Mouse (Mus musculus) kidney, postnatal 14 days (tissue): ENCODE data around the gene Atp5g1.
"Not testable (repeated sequence)": the region's sequence is repeated elsewhere in the genome, so short reads cannot be mapped to it uniquely, and the experiment has no call there.

Experiments used
- DNase-seq: peaks from one replicate; pipeline ENCODE4 v3.0.0; 2022; ENCODE audit warnings: mixed read lengths

The Atp5g1 gene

DNA sequence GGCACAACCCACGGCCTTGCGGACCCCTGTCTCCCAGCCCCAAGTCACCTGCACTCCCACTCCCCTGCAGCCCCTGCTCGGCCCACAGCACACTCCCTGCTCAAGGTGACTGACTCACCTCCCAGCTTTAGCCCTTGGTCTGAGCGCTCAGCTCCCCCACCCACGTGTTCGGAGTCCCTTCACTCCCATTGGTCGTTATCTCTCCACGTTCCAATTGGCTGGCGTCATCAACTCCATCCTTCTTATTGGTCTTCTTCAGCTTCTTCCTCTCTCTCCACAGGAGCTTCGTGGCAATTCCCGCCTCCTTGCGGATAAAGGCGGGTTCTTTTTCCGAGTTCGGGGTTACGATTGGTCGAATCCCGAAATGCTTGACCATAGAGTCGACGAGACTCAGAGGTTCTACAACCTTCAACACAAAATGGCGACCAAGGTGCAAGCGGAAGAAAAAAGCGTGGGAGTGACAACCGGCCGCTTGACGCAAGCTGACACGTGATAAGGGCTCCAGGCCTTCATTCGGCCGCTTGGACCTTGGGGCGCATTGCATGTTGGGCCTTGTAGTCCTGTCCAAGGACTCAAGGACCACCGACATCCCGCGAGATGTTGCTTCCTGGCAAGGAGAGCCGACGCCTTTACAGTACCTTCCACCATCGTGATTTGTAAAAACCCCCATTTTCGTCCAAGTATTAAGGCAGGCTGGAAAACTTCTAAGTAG is at the start of gene Atp5g1:
TSS of gene Atp5g1 (minus strand) at position 162 of the 712 bp plus-strand sequence.
- DNase-seq: peak; percentile 99

DNA sequence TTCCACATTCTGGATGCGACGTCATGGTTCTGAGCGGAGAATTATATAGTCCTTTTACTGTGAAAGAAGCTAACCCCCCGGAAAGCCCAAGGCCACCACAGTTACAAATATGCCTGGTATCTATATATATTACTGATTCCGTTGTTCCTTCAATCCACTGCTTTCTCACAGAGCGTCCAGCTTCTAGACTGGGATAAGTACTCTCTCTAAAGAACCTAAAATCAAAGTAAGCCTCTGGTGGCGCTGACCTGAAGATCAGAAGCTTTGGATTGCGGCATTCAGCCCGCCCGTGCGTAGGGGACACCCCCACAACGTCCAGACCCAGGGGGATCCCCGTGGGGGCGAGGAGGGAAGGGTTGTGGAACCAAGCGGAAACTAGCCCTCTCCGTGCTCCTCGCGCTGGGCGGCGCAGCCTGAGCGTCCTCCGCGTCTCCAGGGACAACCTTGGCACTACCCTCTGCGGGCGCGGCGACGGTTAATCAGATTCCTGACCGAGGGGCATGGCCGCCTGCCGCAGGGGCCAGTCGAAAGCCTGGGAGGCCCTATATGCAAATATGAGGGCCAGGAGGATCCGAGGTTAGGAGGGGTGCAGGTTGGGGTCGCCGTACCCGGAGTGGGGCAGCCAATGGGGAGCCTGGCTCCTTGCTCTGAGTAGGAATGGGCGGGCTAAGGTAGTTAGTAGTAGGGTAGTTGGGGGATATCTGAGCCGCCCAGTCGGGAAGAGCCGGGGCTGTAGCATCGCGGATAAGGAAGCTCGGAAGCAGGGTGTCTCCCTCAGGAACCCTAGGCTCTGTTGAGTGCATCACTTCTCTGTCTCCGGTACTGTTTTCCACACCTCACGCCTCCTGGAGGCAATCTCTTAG is 48.8 kb upstream of the Atp5g1 start:
- DNase-seq: peak; percentile 34

DNA sequence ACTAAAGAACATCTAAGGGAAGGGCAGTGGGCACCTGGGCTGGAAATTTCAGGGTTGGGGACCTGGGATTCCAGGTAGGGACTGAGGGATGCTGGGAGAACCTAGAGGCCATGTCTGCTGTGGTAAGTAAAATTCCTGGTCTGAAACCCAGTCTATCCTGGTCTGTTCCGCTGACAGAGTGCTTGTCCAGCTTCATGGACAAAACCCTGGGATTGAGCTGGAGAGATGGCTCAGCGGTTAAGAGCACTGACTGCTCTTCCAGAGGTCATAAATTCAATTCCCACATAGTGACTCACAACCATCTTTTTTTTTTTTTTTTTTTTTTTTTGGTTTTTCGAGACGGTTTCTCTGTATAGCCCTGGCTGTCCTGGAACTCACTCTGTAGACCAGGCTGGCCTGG is 47.3 kb upstream of the Atp5g1 start:
- DNase-seq: not testable (repeated sequence)

DNA sequence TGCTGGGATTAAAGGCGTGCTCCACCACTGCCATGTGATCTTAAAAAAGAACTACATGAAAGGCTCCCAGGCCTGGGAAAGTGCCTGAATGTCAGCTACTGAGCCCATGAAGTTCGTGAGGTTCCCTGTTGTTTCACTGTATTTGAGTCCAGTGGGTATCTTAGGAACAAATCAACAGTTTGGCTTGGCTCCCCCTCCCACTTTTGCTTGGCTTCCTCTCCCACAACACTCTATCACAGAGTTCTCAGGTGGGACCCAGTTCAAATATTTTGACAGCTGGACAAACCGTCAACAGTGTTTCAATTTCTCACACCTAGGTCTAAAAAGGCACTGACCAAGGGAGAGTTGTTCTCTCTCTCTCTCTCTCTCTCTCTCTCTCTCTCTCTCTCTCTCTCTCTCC is 43.9 kb upstream of the Atp5g1 start:
- DNase-seq: no peak

DNA sequence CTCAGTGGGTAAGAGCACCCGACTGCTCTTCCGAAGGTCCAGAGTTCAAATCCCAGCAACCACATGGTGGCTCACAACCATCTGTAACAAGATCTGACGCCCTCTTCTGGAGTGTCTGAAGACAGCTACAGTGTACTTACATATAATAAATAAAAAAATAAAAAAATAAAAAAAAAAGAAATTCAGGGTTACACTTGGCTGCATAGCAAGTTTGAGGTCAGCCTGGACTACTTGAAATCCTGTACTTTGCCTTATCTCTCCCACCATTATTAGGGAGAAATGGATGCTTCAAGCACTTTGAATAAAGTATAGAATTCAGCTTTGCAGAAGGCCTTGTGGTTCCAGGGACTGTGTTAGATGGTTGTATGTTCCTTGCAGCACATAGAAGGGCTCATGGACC is 41.5 kb upstream of the Atp5g1 start:
- not testable (repeated sequence) for DNase-seq

DNA sequence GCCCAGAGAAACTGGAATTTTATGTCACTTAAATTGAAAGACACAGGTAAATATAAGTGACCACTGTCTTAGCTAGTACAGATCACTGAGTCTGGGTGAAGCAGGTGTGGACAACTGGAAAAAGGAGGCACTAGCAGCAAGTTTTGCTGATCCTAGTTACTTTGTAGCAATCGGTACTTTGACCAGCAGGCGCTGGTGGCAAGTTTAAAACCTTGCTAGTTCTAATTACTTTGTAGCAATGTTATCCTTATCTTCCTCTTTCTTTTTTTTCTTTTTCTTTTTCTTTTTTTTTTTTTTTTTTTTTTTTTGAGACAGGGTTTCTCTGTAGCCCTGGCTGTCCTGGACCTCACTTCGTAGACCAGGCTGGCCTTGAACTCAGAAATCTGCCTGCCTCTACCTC is 40.6 kb upstream of the Atp5g1 start:
- DNase-seq: no peak

DNA sequence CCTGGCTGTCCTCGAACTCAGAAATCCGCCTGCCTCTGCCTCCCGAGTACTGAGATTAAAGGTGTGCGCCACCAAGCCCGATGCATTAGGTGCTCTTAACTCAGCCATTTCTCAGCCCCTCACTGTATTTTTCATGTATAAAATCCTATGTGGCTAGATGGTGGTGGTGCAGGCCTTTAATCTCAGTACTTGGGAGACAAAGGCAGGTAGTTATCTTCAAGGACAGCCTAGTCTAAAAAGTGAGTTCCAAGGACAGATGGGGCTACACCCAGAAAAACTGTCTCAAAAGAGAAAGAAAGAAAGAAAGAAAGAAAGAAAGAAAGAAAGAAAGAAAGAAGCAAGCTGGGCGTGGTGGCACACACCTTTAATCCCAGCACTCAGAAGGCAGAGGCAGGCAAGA is 39.9 kb upstream of the Atp5g1 start:
- no peak for DNase-seq

DNA sequence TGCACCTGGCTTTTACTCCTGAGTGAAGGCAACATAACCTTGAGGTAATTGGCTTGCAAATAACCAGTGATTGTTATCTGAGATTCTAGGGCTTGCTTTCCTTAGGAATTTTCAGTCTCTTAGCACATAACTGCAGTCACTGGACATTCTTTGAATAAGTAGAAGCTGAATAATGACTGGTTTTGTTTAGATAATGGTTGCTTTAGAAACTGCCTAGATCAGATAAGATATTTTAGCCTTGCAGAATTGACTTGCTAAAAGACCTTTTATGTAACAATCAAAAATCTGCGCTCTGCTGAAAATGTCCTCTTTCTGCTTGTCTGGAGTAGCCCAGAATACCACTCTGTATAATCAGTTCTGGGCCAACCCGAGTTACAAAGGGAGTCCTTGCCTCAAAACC is 38.6 kb upstream of the Atp5g1 start:
- DNase-seq: no peak

DNA sequence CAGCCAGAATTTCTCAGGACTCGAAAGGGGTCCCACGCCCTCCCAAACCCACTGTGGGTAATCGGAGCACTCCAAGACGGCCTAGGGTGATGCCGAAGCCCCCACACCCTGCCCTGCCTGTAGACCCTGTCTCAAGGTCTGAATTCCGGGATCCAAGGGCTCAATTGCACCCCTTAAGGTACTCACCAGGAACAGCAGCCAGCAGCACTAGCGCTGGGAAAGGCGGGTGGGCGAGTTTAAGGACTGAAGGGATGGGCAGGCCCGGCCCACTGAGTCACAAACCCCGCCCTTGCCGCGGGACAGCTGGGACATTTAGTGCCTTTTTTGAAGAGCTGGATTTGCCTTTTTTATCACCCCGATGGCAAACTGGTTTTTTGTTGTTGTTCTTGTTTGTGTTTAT is 36.3 kb upstream of the Atp5g1 start, which contains the start of gene Calcoco2:
TSS of gene Calcoco2 (minus strand) at position 214 of the 400 bp plus-strand sequence.
- DNase-seq: no peak

DNA sequence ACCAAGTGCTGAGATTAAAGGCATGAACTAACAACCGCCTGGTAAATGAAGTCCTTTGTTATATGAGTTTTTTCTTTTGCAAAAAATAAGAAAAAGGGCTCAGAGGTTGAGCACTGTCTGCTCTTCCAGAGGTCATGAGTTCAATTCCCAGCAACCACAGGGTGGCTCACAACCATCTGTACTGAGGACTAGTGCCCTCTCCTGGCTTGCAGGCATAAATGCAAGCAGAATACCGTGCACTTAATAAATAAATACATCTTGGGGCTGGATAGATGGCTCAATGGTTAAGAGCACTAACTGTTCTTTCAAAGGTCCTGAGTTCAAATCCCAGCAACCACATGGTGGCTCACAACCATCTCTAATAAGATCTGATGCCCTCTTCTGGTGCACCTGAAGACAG is 35.5 kb upstream of the Atp5g1 start:
- DNase-seq: not testable (repeated sequence)

DNA sequence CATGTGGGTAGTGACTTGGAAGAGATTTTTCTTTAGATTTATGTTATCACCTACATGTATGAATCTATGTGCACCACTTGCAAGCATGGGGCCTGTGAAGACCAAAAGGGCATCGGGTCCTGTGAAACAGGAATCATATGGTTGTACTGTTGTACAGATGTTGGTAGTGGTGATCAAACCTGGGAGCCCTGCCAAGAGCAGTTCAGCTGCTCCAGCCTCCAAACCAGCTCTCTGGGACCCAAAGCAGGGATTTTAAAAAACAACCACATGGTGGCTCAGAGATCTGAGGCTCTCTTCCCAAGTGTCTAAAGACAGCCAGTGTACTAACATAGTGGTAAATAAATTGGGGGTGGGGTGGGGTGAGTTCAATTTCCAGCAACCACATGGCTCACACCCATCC is 32.9 kb upstream of the Atp5g1 start:
- no peak for DNase-seq

DNA sequence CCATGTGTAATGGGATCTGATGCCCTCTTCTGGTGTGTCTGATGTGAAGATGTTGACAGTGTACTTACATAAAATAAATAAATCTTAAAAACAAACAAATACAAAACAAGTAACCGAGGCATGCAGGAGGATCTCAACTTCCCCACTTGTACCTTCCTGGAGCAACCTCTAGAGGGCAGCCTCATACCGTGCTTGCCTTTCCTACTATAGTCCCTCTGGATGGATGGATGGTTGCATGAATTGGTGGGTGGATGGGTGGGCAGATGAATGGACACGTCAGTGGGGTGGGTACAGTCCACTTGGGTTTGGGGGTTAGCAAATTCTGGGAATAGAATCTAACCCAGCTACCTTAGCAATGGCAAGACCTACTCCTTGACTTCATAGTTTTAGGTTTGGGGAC is 17.9 kb upstream of the Atp5g1 start:
- peak; percentile 43 for DNase-seq

DNA sequence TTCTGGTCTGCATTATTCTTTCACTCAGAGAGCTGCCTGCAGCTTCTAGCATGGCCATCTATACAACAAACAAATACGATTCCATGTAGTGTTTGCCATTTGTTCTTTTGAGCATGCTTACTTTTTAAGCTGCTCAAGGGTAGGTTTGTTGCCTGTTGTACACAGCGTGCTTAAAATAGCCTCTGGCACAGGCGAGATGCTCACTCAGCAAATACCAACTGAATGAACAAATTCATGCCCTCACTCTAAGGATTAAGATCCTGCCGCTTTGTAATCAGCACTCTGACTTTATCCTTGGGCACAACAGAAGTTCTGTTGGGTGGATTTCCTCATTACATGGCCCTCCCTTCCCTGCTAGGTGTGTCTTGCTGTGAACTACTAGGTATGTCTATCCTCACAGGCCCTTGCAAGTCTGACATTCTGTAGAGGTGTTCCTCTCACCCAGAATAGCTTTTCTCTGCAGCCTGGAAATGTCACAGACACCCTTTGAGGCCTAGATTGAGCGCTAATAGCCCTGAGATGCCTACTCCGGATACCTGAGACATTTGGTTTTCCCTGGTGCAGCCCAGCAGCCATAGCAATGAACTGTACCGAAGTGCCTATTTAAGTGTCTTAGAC is 17.3 kb upstream of the Atp5g1 start:
- DNase-seq: peak; percentile 8

DNA sequence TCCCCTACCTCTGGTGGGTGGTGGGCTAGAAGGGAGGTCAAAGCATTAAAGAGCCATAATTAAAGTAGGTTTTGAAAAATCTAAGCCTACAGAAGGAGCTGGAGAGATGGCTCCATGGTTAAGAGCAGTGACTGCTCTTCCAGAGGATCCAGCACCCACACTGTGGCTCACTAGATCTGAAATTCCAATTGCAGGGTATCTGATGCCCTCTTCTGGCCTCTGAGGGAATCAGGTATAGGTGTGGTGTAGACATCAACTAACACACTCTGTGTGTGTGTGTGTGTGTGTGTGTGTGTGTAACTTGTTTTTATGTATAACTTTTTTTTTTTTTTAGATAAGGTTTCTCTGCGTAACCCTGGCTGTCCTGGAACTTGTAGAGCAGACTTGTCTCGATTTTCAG is 15.6 kb upstream of the Atp5g1 start:
- DNase-seq: peak; percentile 37

DNA sequence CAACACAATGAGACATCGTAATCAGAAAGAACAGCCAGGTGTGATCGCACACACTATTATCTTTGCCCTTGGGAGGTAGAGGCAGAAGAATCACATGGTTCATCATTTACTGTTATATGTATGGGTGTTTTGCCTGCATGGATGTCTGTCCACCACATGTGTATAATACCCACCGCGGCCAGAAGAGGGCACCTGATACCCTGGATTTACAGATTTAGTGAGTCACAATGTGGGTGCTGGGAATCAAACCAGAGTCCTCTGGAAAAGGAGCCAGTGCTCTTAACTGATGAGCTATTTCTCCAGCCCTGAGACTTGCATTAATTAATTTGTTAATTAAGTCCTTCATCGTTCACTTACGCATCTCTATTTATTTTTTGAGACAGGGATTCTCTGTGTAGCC is 12.5 kb upstream of the Atp5g1 start:
- DNase-seq: no peak

DNA sequence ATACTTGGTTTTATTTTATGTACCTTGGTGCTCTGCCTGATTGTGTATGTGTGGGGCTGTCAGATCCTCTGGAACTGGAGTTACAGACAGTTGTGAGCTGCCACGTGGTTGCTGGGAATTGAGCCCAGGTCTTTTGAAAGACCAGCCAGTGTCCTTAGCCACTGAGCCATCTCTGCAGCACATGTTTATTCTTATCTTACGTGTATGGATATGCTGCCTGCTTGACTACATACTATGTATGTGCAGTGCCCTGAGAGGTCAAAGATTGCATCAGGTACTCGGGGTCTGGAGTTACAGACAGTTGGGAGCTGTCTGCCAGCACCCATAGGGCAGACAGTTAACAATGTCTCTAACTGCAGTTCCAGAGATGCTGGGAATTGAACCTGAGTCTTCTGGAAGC is 7.2 kb upstream of the Atp5g1 start:
- DNase-seq: no peak

DNA sequence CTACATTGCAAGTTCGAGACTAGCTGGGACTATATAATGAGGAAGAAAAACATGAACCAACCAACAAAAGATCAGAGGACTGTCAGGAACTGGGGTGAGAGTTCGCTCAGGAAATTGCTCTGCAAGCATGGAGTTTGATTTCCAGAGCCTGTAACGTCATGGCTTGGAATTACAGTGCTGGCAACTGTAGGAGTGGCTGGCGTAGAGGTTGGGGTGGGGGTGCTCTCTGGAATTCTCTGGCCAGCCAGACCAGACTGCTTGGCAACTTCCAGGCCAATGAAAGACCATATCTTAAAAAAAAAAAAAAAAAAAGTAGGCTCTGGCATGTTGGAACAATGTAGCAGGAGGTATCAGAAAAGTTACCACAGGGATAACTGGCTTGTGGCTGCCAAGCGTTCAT is 5.3 kb upstream of the Atp5g1 start:
- DNase-seq: no peak

DNA sequence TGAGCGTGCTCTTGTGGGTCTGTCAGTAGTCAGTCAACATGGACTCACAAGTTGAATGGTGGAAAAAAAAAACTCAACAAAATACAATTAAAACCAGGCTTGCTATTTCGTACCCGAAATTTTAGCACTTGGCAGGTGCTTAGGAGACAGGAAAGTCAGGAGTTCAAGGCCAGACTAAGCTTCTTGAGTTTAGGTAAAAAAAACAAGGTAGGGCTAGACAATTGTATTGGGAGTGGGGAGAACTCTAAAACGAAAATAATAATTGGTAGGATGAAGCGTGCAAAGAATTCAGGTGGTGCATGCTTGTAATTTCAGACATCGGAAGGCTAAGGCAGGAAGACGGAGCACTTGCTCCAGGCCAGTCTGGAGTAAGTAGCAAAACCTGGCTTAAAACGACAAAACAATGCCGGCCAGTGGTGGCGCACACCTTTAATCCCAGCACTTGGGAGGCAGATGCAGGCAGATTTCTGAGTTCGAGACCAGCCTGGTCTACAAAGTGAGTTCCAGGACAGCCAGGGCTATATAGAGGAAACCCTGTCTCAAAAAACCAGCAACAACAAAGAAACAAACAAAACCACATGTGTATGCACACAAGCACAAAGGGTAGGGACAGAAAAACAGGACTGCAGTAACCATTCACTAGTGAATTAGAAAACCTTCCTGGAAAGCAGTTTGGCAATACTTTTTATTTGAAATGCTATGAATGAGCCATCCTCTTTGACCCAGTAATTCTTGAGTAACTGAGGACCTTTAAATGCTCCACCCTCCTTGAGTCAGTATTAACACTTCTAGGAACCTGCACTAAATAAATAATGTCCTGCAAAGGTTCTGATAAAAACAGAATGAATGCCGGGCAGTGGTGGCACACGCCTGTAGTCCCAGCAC is 993 bp upstream of the Atp5g1 start:
- no peak for DNase-seq

DNA sequence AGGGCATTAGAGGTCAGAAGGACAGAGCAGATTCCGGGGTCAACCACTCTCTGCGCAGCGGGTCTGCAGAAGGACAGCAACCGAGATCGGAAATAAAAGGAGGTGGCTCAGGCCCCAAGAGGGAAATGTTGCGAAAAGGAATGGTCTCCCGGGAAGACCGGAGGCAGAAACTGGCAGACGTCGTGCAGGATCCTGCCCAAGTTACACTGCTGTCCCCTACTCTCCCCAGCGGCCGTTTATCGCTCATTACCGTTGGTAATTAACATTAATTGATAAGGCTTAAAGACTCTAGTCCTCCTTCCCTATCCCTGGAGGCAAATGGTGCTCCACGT is 327 bp downstream of the Atp5g1 start:
- no peak for DNase-seq

DNA sequence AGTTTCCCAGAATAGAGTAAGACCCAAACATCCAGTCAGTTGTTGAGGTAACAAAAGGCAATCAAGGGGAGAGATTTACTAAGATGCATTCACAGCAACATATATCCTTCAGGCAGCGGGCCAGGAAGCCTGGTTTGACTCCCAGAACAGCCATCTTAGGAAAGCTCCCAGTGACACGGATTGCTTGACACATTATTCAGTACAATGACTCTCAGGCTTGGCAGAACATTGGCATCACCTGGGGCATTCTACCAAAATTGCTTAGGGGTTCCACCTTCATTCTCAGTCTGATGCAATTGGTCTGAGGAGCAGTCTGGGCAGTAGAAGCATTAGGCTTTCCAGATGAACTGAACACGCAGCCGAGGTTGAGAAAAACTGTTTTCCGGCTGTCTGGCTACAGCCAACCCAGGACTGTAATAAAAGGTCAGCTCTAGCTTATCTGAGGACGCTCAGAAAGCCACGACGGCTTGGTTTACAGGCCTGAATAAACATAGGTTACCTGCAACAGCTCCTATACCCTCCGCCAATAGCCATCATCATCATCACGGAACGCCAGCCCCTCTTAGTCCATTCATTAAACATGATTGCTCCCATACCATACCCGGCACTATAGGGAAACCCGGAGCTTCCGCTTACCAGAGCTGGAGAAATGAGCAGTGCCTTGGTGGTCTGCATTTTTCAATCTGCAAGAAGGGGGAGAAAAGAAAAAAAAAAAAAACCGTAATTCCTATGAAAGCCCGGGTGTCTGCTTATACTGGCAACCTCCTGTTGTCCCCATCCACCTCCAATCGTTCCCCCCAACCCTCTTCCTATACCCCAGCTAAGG is 906 bp downstream of the Atp5g1 start:
- no peak for DNase-seq

DNA sequence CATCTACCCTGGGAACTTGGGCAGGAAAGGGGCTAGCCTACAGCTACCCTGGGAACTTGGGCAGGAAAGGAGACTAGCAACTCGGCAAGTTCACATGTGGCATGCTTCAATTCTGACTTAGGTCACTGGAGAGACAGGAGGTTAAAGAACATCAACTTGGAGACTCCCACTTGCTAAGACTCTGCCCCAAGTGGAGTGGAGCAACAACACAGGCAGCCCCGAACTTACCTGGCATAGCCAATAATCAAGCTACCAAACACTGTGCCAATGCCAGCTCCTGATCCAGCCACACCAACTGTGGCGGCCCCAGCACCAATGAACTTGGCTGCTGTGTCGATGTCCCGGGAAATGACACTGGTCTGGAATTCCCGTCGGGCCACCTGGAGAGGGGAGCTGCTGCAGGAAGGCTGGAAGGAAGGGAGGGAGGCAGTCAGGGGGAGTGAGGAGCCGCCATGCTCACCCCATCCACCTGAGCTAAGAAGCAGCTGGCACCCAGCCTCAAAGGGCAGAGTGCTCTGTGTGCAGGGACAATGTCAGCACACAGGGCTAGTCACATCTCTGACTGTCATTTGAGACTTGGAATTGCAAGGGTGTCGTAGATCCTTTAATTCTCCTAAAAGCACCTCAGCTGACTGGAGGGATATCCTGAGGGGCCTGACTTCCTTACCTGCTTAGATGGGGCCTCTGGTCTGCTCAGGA is 2.0 kb downstream of the Atp5g1 start:
- no peak for DNase-seq
